Mouse (Mus musculus) heart, embryonic 13.5 days (tissue): ENCODE measurements at regions not wholly inside any gene's neighbourhood (a gene's known extent, or its start where the extent isn't known, plus 50 kb on each side); places are given as distances from the start of the nearest gene placed in this dataset.

ENCODE experiments used
- ATAC-seq: fragments of 200-750 bp; cut with Nextera tagmentation; 2 replicates; pipeline ENCODE4 v1.8.0; 2017; ENCODE audit warnings: moderate TSS enrichment; ENCODE audit not compliant: insufficient number of reproducible peaks, low FRiP score, low TSS enrichment; ENCODE audit errors: extremely low read depth
- H3K27ac ChIP-seq: fragments of 300-500 bp; sonication (generic); replicated peaks from 2 replicates; pipeline ENCODE4 v1.5.1; 2015; ENCODE audit warnings: moderate library complexity, mild to moderate bottlenecking, inconsistent platforms
- H3K27me3 ChIP-seq: fragments of 300-500 bp; sonication (generic); replicated peaks from 2 replicates; pipeline ENCODE4 v1.6.1; 2015; ENCODE audit warnings: mild to moderate bottlenecking, inconsistent platforms
- H3K36me3 ChIP-seq: fragments of 300-500 bp; sonication (generic); 2 replicates; pipeline ENCODE4 v1.6.1; 2015; ENCODE audit warnings: mild to moderate bottlenecking, inconsistent platforms
- H3K4me1 ChIP-seq: fragments of 300-500 bp; sonication (generic); 2 replicates; pipeline ENCODE4 v1.6.1; 2015; ENCODE audit warnings: inconsistent platforms
- H3K4me2 ChIP-seq: fragments of 300-500 bp; sonication (generic); 2 replicates; pipeline ENCODE4 v1.6.1; 2015; ENCODE audit warnings: inconsistent platforms, mild to moderate bottlenecking, moderate library complexity
- H3K4me3 ChIP-seq: fragments of 300-500 bp; sonication (generic); 2 replicates; pipeline ENCODE4 v1.5.1; 2015; ENCODE audit warnings: moderate library complexity, mild to moderate bottlenecking, inconsistent platforms
- H3K9ac ChIP-seq: fragments of 300-500 bp; sonication (generic); 2 replicates; pipeline ENCODE4 v1.6.1; 2015; ENCODE audit warnings: inconsistent platforms, mild to moderate bottlenecking, moderate library complexity
- H3K9me3 ChIP-seq: fragments of 300-500 bp; sonication (generic); 2 replicates; pipeline ENCODE4 v1.6.1; 2016; ENCODE audit warnings: inconsistent platforms
- WGBS: fragments of 180-500 bp; shearing (Covaris S2); methylation state at CpG from one replicate; pipeline ENCODE4 v1.1.7; 2015; ENCODE audit warnings: mixed read lengths; 5-methylcytosine and 5-hydroxymethylcytosine counted together

GRCm38 (mm10) chr3:149295257-149295831, 305.0 kb upstream of the Adgrl2 start:
- WGBS, result 82% methylated on average over 10 of the region's 10 CpGs
- H3K27me3 ChIP-seq, result no peaks in the 10 kb centered on the region

GRCm38 (mm10) chr3:149294445-149294844, 304.1 kb upstream of the Adgrl2 start:
- H3K4me1 ChIP-seq, result no peaks in the 10 kb centered on the region
- no peaks in the 10 kb centered on the region for H3K9me3 ChIP-seq
- H3K4me3 ChIP-seq, result no peak overlapping the region
- H3K36me3 ChIP-seq, result no peaks in the 10 kb centered on the region
- H3K27me3 ChIP-seq, result no peaks in the 10 kb centered on the region
- WGBS, result 61% methylated on average over 4 of the region's 4 CpGs
- H3K27ac ChIP-seq, result no peak overlapping the region
- no peak for ATAC-seq
- no peak overlapping the region for H3K4me2 ChIP-seq
- no peak overlapping the region for H3K9ac ChIP-seq

More at GRCm38 (mm10) chr3:149295257-149295831, 305.0 kb upstream of the Adgrl2 start:
- no peak overlapping the region for H3K4me2 ChIP-seq
- H3K4me3 ChIP-seq, result no peak overlapping the region
- ATAC-seq, result no peak
- no peaks in the 10 kb centered on the region for H3K9me3 ChIP-seq
- no peaks in the 10 kb centered on the region for H3K4me1 ChIP-seq
- no peak overlapping the region for H3K27ac ChIP-seq
- no peaks in the 10 kb centered on the region for H3K36me3 ChIP-seq
- H3K9ac ChIP-seq, result no peak overlapping the region

GRCm38 (mm10) chr3:149292459-149292858, 302.1 kb upstream of the Adgrl2 start:
- Histone ChIP-seq H3K9ac (no peak overlapping the region), H3K4me1 (no peaks in the 10 kb centered on the region), H3K27me3 (no peaks in the 10 kb centered on the region), H3K9me3 (no peaks in the 10 kb centered on the region), H3K4me2 (no peak overlapping the region), H3K4me3 (no peak overlapping the region), H3K27ac (no peak overlapping the region), H3K36me3 (no peaks in the 10 kb centered on the region)
- ATAC-seq, result no peak
- 94% methylated on average over 3 of the region's 3 CpGs for WGBS

GRCm38 (mm10) chr3:149291473-149291872, 301.1 kb upstream of the Adgrl2 start:
- Histone ChIP-seq H3K27me3 (no peaks in the 10 kb centered on the region), H3K36me3 (no peaks in the 10 kb centered on the region), H3K27ac (no peak overlapping the region), H3K4me3 (no peak overlapping the region), H3K9ac (no peak overlapping the region), H3K9me3 (no peaks in the 10 kb centered on the region), H3K4me1 (no peaks in the 10 kb centered on the region), H3K4me2 (no peak overlapping the region)
- WGBS, result 75% methylated on average over 7 of the region's 7 CpGs
- ATAC-seq, result no peak

- no peak for ATAC-seq
- Histone ChIP-seq H3K27me3 (no peaks in the 10 kb centered on the region), H3K9me3 (no peaks in the 10 kb centered on the region), H3K4me1 (no peaks in the 10 kb centered on the region), H3K4me3 (no peak overlapping the region; the same call in 1 of the 2 replicates), H3K36me3 (no peaks in the 10 kb centered on the region), H3K27ac (no peak overlapping the region), H3K9ac (no peak overlapping the region), H3K4me2 (peak overlapping the region; percentile 45)
- WGBS, result 48% methylated on average over 8 of the region's 8 CpGs
Observed at GRCm38 (mm10) chr3:149290228-149290627, 299.9 kb upstream of the Adgrl2 start.

GRCm38 (mm10) chr3:149287080-149287479, 296.7 kb upstream of the Adgrl2 start:
- 85% methylated on average over 4 of the region's 4 CpGs for WGBS

GRCm38 (mm10) chr3:149284976-149285375, 294.6 kb upstream of the Adgrl2 start:
- 79% methylated on average over 4 of the region's 4 CpGs for WGBS
- Histone ChIP-seq H3K36me3 (no peaks in the 10 kb centered on the region), H3K9me3 (no peaks in the 10 kb centered on the region), H3K4me3 (no peak overlapping the region), H3K27ac (no peak overlapping the region), H3K9ac (no peak overlapping the region), H3K27me3 (no peaks in the 10 kb centered on the region; the same call in 1 of the 2 replicates), H3K4me1 (no peaks in the 10 kb centered on the region), H3K4me2 (no peak overlapping the region)
- ATAC-seq, result no peak

More at GRCm38 (mm10) chr3:149287080-149287479, 296.7 kb upstream of the Adgrl2 start:
- no peaks in the 10 kb centered on the region; the same call in 1 of the 2 replicates for H3K27me3 ChIP-seq
- H3K4me2 ChIP-seq, result no peak overlapping the region
- H3K4me3 ChIP-seq, result no peak overlapping the region
- no peak for ATAC-seq
- H3K9me3 ChIP-seq, result no peaks in the 10 kb centered on the region
- no peak overlapping the region for H3K9ac ChIP-seq
- no peaks in the 10 kb centered on the region for H3K36me3 ChIP-seq
- no peaks in the 10 kb centered on the region for H3K4me1 ChIP-seq
- no peak overlapping the region for H3K27ac ChIP-seq

GRCm38 (mm10) chr3:149280807-149281789, 290.7 kb upstream of the Adgrl2 start:
- no peak overlapping the region for H3K27ac ChIP-seq
- H3K4me2 ChIP-seq, result no peak overlapping the region
- no peak overlapping the region for H3K9ac ChIP-seq
- H3K4me3 ChIP-seq, result no peak overlapping the region
- H3K4me1 ChIP-seq, result no peaks in the 10 kb centered on the region
- no peak for ATAC-seq
- H3K36me3 ChIP-seq, result no peaks in the 10 kb centered on the region
- WGBS, result 66% methylated on average over 9 of the region's 9 CpGs
- H3K27me3 ChIP-seq, result no peaks in the 10 kb centered on the region; the same call in 1 of the 2 replicates
- H3K9me3 ChIP-seq, result no peaks in the 10 kb centered on the region

GRCm38 (mm10) chr3:149279338-149279737, 289.0 kb upstream of the Adgrl2 start:
- Histone ChIP-seq H3K36me3 (no peaks in the 10 kb centered on the region), H3K4me1 (peaks cover 5% of the 10 kb centered on the region), H3K9me3 (no peaks in the 10 kb centered on the region), H3K4me3 (no peak overlapping the region), H3K4me2 (no peak overlapping the region), H3K9ac (no peak overlapping the region), H3K27me3 (no peaks in the 10 kb centered on the region; the same call in 1 of the 2 replicates), H3K27ac (no peak overlapping the region)
- ATAC-seq, result no peak
- 79% methylated on average over 6 of the region's 6 CpGs for WGBS

- no peak overlapping the region for H3K4me2 ChIP-seq
- no peaks in the 10 kb centered on the region for H3K9me3 ChIP-seq
- no peak overlapping the region for H3K9ac ChIP-seq
- peaks cover 10% of the 10 kb centered on the region for H3K4me1 ChIP-seq
- no peak overlapping the region for H3K4me3 ChIP-seq
- no peak overlapping the region for H3K27ac ChIP-seq
- no peaks in the 10 kb centered on the region for H3K36me3 ChIP-seq
- no peak for ATAC-seq
- no peaks in the 10 kb centered on the region; the same call in 1 of the 2 replicates for H3K27me3 ChIP-seq
- 69% methylated on average over 3 of the region's 3 CpGs for WGBS
Observed at GRCm38 (mm10) chr3:149277812-149278211, 287.5 kb upstream of the Adgrl2 start.

GRCm38 (mm10) chr3:149275478-149276132, 285.2 kb upstream of the Adgrl2 start:
- H3K4me3 ChIP-seq, result no peak overlapping the region
- no peaks in the 10 kb centered on the region for H3K27me3 ChIP-seq
- H3K9me3 ChIP-seq, result no peaks in the 10 kb centered on the region
- ATAC-seq, result no peak
- no peaks in the 10 kb centered on the region for H3K36me3 ChIP-seq
- H3K27ac ChIP-seq, result 0 out of 2 replicates have a peak overlapping the region, but pooled peaks have one; percentile 5
- H3K9ac ChIP-seq, result no peak overlapping the region
- H3K4me2 ChIP-seq, result no peak overlapping the region
- 57% methylated on average over 6 of the region's 6 CpGs for WGBS
- H3K4me1 ChIP-seq, result peaks cover 10% of the 10 kb centered on the region
